Mouse (Mus musculus) liver, embryonic 18 days (tissue): ENCODE data around the gene Itpkc. TPM values are rescaled to one million over a fixed set of nuclear protein-coding genes. Genes with fewer than 3 reads are reported as not detected.

Source experiments
- polyA plus RNA-seq: library from polyadenylated mRNA; depleted of rRNA; stranded (reverse); fragments of >200 nt; gene quantifications from 2 replicates; pipeline ENCODE4 v1.2.3, GENCODE M21; 2012; rRNA removed

The Itpkc gene
- 2.2 TPM in 2 replicates for polyA plus RNA-seq

GRCm38 (mm10) chr7:27228281-27228821 is at the start of gene Itpkc:
Gene Itpkc, minus strand, starts transcription at chr7:27228661.

GRCm38 (mm10) chr7:27258205-27258899 is 29.9 kb upstream of the Itpkc start, which contains the start of gene Numbl:
Gene Numbl, plus strand, starts transcription at chr7:27258433.

GRCm38 (mm10) chr7:27232781-27233281 is 4.4 kb upstream of the Itpkc start, which contains the start of gene Coq8b:
Gene Coq8b, plus strand, starts transcription at chr7:27233023.

GRCm38 (mm10) chr7:27195681-27196611 is 32.5 kb downstream of the Itpkc start, which contains the start of the genes BC024978 and Snrpa:
Gene BC024978, plus strand, starts transcription at chr7:27195781.
Gene Snrpa, minus strand, starts transcription at chr7:27196271.

GRCm38 (mm10) chr7:27180837-27181695 is 47.4 kb downstream of the Itpkc start, which contains the start of the genes Gm21983 and Mia:
Gene Gm21983, minus strand, starts transcription at chr7:27181086.
Gene Mia, minus strand, starts transcription at chr7:27181157.

GRCm38 (mm10) chr7:27178324-27179216 is 49.9 kb downstream of the Itpkc start, which contains the start of gene Rab4b:
Gene Rab4b, minus strand, starts transcription at chr7:27178896.

GRCm38 (mm10) chr7:27166614-27167474 is 61.6 kb downstream of the Itpkc start, which contains the start of gene Egln2:
Gene Egln2, minus strand, starts transcription at chr7:27166802.

Other genes starting within 250 kb of the Itpkc start
- 63.9 and 66.1 TPM in 2 replicates for gene Cyp2a12, start 199.6 kb downstream of the Itpkc start, polyA plus RNA-seq
- gene Cyp2f2, start 108.8 kb downstream of the Itpkc start, polyA plus RNA-seq, result 29.3 and 40.1 TPM in 2 replicates
- not detected in 2 replicates for gene Cyp2t4, start 74.9 kb downstream of the Itpkc start, polyA plus RNA-seq
- gene Egln2, start 61.9 kb downstream of the Itpkc start, polyA plus RNA-seq, result 30.1 and 33.4 TPM in 2 replicates
- gene Rab4b, start 49.8 kb downstream of the Itpkc start, polyA plus RNA-seq, result 19.7 and 20.3 TPM in 2 replicates
- 0.23 TPM in 1 of 2 replicates, not detected in the other for gene Gm21983, start 47.6 kb downstream of the Itpkc start, polyA plus RNA-seq
- 0.45 and 1.1 TPM in 2 replicates for gene Mia, start 47.5 kb downstream of the Itpkc start, polyA plus RNA-seq
- gene BC024978, start 32.9 kb downstream of the Itpkc start, polyA plus RNA-seq, result 2.8 and 3.4 TPM in 2 replicates
- gene Snrpa, start 32.4 kb downstream of the Itpkc start, polyA plus RNA-seq, result 68.3 and 71.2 TPM in 2 replicates
- 15.1 and 15.2 TPM in 2 replicates for gene Coq8b, start 4.4 kb upstream of the Itpkc start, polyA plus RNA-seq
- 2.5 TPM in 2 replicates for gene Numbl, start 29.8 kb upstream of the Itpkc start, polyA plus RNA-seq
- 7.8 and 10.3 TPM in 2 replicates for gene Ltbp4, start 109.0 kb upstream of the Itpkc start, polyA plus RNA-seq
- gene Shkbp1, start 127.4 kb upstream of the Itpkc start, polyA plus RNA-seq, result 13.2 and 13.6 TPM in 2 replicates
- gene Gm20479, start 128.8 kb upstream of the Itpkc start, polyA plus RNA-seq, result 0.29 TPM in 1 of 2 replicates, not detected in the other
- gene Sptbn4, start 219.0 kb upstream of the Itpkc start, polyA plus RNA-seq, result 0.07 and 0.10 TPM in 2 replicates
- gene Blvrb, start 219.3 kb upstream of the Itpkc start, polyA plus RNA-seq, result 360 and 370 TPM in 2 replicates
- gene Sertad3, start 245.1 kb upstream of the Itpkc start, polyA plus RNA-seq, result 21.2 and 21.3 TPM in 2 replicates